Mouse (Mus musculus) stomach, embryonic 16.5 days (tissue): Measurements from ENCODE around the gene Mcu. TPM values are rescaled to one million over a fixed set of nuclear protein-coding genes. Genes with fewer than 3 reads are reported as not detected.

Source experiments
- ATAC-seq: fragments of 200-750 bp; cut with Nextera tagmentation; 2 replicates; pipeline ENCODE4 v1.8.0; 2017; ENCODE audit warnings: moderate number of reproducible peaks, moderate TSS enrichment; ENCODE audit not compliant: insufficient read depth, low FRiP score
- H3K27ac ChIP-seq: fragments of 300-500 bp; sonication (generic); 2 replicates; pipeline ENCODE4 v1.5.1; 2014; ENCODE audit warnings: low read length
- H3K27me3 ChIP-seq: fragments of 300-500 bp; sonication (generic); 2 replicates; pipeline ENCODE4 v1.6.1; 2014; ENCODE audit warnings: low read length, control low read depth, mixed read lengths; ENCODE audit not compliant: control insufficient read depth, insufficient read depth
- H3K36me3 ChIP-seq: fragments of 300-500 bp; sonication (generic); 2 replicates; pipeline ENCODE4 v1.6.1; 2014; ENCODE audit warnings: low read length; ENCODE audit not compliant: control insufficient read depth, insufficient read depth
- H3K4me1 ChIP-seq: fragments of 300-500 bp; sonication (generic); 2 replicates; pipeline ENCODE4 v1.6.1; 2014; ENCODE audit warnings: low read length, control low read depth, mixed read lengths; ENCODE audit not compliant: control insufficient read depth, insufficient read depth
- H3K4me2 ChIP-seq: fragments of 300-500 bp; sonication (generic); 2 replicates; pipeline ENCODE4 v1.6.1; 2014; ENCODE audit warnings: low read depth, low read length, mixed read lengths
- H3K4me3 ChIP-seq: fragments of 300-500 bp; sonication (generic); replicated peaks from 2 replicates; pipeline ENCODE4 v1.5.1; 2014; ENCODE audit warnings: mild to moderate bottlenecking, low read length
- H3K9ac ChIP-seq: fragments of 300-500 bp; sonication (generic); 2 replicates; pipeline ENCODE4 v1.6.1; 2014; ENCODE audit warnings: low read length
- H3K9me3 ChIP-seq: fragments of 300-500 bp; sonication (generic); replicated peaks from 2 replicates; pipeline ENCODE4 v1.6.1; 2016; ENCODE audit warnings: low read length, control low read depth; ENCODE audit not compliant: control insufficient read depth
- WGBS: fragments of 180-500 bp; shearing (Covaris S2); extraction: QIAGEN DNeasy Blood & Tissue Kit; methylation state at CpG from one replicate; pipeline ENCODE4 v1.1.7; 2014; 5-methylcytosine and 5-hydroxymethylcytosine counted together
- polyA plus RNA-seq: library from polyadenylated mRNA; unstranded; fragments of >200 nt; fragmentation: Nextera tagmentation; extraction: Ambion mirVana; gene quantifications from 2 replicates; pipeline ENCODE4 v1.2.1, GENCODE M21; 2015

The Mcu gene
- polyA plus RNA-seq, 1 experiment from 2014 or later, result 60.0 TPM

DNA sequence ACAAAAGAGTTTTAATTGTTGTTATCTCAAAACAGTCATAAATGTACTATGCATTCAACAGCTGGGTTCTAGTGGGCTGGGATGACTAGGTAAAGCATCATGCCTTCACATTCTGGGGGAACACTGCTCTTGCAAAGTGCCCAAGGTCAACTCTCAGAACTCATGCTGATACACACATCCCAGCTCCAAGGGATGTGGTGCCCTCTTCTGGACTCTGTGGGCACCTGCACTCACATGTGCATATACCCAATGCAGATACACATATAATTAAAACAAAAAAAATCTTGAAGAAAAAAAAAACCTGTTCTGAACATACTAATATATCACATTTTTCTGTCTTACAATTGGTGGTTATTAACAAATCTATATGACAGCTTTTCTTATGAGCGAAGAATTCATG lies 62.2 kb downstream of the Mcu start:
- no peak overlapping the region for H3K4me2 ChIP-seq
- H3K9me3 ChIP-seq, result no peaks in the 10 kb centered on the region
- H3K27ac ChIP-seq, result no peak overlapping the region
- no peaks in the 10 kb centered on the region for H3K36me3 ChIP-seq
- H3K4me3 ChIP-seq, result no peak overlapping the region
- H3K27me3 ChIP-seq, result no peaks in the 10 kb centered on the region
- no peak for ATAC-seq
- no peak overlapping the region for H3K9ac ChIP-seq
- peaks cover 12% of the 10 kb centered on the region; the same call in 1 of the 2 replicates for H3K4me1 ChIP-seq
- 100% methylated on average over 1 of the region's 1 CpGs for WGBS

DNA sequence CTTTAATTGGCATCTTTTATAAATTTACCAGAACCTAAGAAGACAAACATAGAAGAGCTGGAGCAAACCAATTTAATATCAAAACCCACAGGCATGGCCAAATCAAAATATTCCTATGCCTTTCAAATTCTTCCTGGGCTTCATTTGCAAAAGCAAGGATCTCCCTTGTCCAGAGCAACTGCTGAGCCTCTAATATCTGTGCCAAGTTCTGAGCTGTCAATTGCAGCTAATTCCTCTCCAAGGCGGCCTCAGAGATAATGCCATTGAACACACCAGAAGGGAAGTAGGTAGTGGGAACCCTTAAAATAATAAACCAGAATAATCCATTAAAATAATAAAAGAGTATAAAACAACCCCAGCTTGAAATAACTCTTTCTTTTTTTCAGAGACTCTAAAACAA lies 64.0 kb downstream of the Mcu start:
- H3K4me1 ChIP-seq, result peaks cover 12% of the 10 kb centered on the region; the same call in 1 of the 2 replicates
- H3K36me3 ChIP-seq, result no peaks in the 10 kb centered on the region
- H3K9me3 ChIP-seq, result no peaks in the 10 kb centered on the region; the same call in 1 of the 2 replicates
- H3K4me2 ChIP-seq, result no peak overlapping the region
- H3K4me3 ChIP-seq, result no peak overlapping the region
- 69% methylated on average over 1 of the region's 1 CpGs for WGBS
- no peak overlapping the region for H3K9ac ChIP-seq
- H3K27me3 ChIP-seq, result no peaks in the 10 kb centered on the region
- no peak for ATAC-seq
- no peak overlapping the region for H3K27ac ChIP-seq

DNA sequence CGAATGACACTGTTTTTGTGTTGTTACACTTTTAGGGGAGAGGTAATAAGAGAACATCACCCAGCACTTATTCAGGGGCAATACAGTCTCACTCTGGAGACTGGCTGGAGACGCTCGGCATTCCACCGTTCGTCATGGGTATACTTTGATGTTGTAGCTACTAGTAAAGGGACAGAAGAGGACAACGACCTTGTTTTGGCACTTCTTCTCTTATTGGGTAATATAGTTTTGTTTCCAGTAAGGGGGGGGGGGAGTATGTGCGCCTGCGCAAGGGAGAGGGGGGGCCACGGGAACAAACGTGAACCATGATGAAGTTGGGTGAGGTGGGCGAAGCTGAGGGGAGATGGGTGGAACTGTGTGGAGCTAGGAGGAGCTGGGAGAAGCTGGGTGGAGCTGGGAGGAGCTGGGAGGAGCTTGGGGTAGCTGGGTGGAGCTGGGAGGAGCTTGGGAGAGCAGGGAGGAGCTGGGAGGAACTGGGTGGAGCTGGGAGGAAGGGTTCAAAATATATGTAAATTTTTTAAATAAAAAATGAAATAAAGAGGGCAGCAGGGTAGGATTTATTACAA lies 67.6 kb downstream of the Mcu start:
- WGBS, result 82% methylated on average over 11 of the region's 11 CpGs
- H3K27ac ChIP-seq, result no peak overlapping the region

DNA sequence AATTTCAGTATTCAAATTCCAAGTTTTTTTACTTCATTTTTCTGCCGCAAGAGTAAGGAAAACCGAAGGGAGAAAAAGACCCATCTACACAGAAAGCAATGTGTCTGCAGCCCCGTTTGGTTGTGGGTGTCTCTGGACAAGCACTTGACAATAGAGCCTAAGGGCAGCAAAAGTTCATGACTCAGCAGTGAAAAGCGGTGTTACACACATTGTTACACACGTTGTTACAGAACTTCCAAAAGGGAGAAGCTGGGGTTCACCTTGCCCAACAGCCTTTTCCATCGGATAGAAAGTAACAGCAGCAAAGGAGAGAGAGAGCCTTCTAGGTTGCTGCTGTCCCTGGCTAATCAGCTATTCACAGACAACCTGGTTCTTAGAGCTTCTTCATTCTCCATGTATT lies 68.3 kb downstream of the Mcu start:
- WGBS, result 74% methylated on average over 6 of the region's 6 CpGs
- no peaks in the 10 kb centered on the region for H3K27me3 ChIP-seq

More for the DNA sequence above, 67.6 kb downstream of the Mcu start:
- ATAC-seq, result no peak
- no peak overlapping the region for H3K4me3 ChIP-seq
- no peak overlapping the region for H3K4me2 ChIP-seq
- H3K9ac ChIP-seq, result no peak overlapping the region
- no peaks in the 10 kb centered on the region for H3K27me3 ChIP-seq
- H3K4me1 ChIP-seq, result 0 out of 2 replicates have a peak, but pooled peaks cover 5% of the 10 kb centered on the region
- H3K36me3 ChIP-seq, result peaks cover 8% of the 10 kb centered on the region; the same call in 1 of the 2 replicates
- H3K9me3 ChIP-seq, result no peaks in the 10 kb centered on the region; the same call in 1 of the 2 replicates

DNA sequence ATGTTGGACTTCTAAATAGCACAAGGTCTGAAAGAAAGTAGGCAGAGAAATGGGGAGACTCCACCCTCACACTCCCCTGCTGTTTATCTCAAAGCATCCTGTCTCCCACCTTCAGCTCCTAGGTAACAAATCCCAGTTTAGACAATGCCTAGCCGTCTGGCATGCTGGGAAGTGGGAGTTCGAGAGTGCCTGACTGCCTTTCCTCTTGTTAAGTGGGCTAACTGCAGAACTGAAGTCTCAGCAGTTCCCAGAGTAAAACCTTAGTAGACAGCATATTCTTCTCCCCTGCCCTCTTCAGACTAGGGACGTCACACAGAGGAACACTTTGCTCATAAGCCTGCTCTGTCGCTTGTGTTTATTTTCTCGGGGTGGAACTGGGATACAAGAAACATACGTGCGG lies 69.1 kb downstream of the Mcu start:
- H3K4me3 ChIP-seq, result no peak overlapping the region
- H3K4me1 ChIP-seq, result 0 out of 2 replicates have a peak, but pooled peaks cover 2% of the 10 kb centered on the region
- H3K4me2 ChIP-seq, result no peak overlapping the region
- no peak for ATAC-seq
- 54% methylated on average over 7 of the region's 7 CpGs for WGBS
- H3K27ac ChIP-seq, result no peak overlapping the region
- peaks cover 8% of the 10 kb centered on the region; the same call in 1 of the 2 replicates for H3K36me3 ChIP-seq
- H3K9me3 ChIP-seq, result no peaks in the 10 kb centered on the region; the same call in 1 of the 2 replicates
- H3K27me3 ChIP-seq, result no peaks in the 10 kb centered on the region
- no peak overlapping the region for H3K9ac ChIP-seq

More for the DNA sequence above, 68.3 kb downstream of the Mcu start:
- ATAC-seq, result no peak
- no peaks in the 10 kb centered on the region; the same call in 1 of the 2 replicates for H3K9me3 ChIP-seq
- H3K9ac ChIP-seq, result no peak overlapping the region
- no peak overlapping the region for H3K4me3 ChIP-seq
- no peak overlapping the region for H3K27ac ChIP-seq
- H3K4me2 ChIP-seq, result no peak overlapping the region
- 0 out of 2 replicates have a peak, but pooled peaks cover 5% of the 10 kb centered on the region for H3K4me1 ChIP-seq
- H3K36me3 ChIP-seq, result peaks cover 8% of the 10 kb centered on the region; the same call in 1 of the 2 replicates

DNA sequence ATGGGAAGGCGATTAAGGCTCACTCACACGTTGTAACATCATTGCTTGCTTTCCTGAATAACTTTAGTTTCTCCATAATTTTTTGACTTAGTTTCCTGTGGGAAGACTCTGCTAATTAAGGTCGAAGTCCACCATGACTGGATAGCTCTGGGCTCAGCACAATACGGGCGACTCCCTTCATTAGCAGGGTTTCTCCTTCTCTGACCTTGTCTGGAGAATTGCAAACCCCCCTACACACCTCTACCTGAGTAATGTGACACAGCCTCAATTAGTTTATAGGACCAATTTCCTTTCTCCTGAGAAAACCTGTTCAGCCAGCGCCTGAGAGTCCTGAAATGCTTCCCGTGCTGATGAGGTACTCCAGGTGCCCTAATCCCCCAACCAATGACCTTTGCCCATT lies 71.3 kb downstream of the Mcu start:
- no peak overlapping the region for H3K4me3 ChIP-seq
- H3K27ac ChIP-seq, result no peak overlapping the region
- H3K36me3 ChIP-seq, result peaks cover 8% of the 10 kb centered on the region; the same call in 1 of the 2 replicates
- H3K9ac ChIP-seq, result no peak overlapping the region
- no peak overlapping the region for H3K4me2 ChIP-seq
- no peaks in the 10 kb centered on the region for H3K27me3 ChIP-seq
- ATAC-seq, result no peak
- WGBS, result 89% methylated on average over 7 of the region's 7 CpGs
- H3K4me1 ChIP-seq, result peaks cover 1% of the 10 kb centered on the region; the same call in 1 of the 2 replicates
- H3K9me3 ChIP-seq, result no peaks in the 10 kb centered on the region; the same call in 1 of the 2 replicates

DNA sequence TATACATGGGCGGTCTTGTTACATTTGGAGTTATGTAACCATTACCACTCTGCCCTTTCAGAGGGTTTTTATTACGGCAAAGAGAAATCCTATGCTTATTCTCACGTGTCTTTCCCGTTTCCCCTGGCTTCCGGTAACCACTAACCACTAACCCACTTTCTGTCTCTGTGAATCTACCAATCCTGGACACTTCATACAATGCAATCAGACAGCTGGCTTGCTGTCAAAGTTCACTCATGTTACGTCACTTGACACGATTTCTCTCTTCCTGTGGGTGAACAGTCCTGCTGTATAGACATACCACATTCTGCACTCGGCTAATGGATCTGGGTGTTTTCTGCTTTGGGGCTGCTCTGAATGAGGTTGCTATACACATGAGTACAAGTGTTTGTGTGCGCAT lies 73.1 kb downstream of the Mcu start:
- H3K4me1 ChIP-seq, result peaks cover 17% of the 10 kb centered on the region
- no peak overlapping the region for H3K27ac ChIP-seq
- 81% methylated on average over 9 of the region's 9 CpGs for WGBS
- H3K4me2 ChIP-seq, result no peak overlapping the region
- ATAC-seq, result no peak
- peaks cover 8% of the 10 kb centered on the region; the same call in 1 of the 2 replicates for H3K36me3 ChIP-seq
- no peak overlapping the region for H3K9ac ChIP-seq
- no peaks in the 10 kb centered on the region; the same call in 1 of the 2 replicates for H3K9me3 ChIP-seq
- H3K27me3 ChIP-seq, result no peaks in the 10 kb centered on the region
- H3K4me3 ChIP-seq, result no peak overlapping the region

DNA sequence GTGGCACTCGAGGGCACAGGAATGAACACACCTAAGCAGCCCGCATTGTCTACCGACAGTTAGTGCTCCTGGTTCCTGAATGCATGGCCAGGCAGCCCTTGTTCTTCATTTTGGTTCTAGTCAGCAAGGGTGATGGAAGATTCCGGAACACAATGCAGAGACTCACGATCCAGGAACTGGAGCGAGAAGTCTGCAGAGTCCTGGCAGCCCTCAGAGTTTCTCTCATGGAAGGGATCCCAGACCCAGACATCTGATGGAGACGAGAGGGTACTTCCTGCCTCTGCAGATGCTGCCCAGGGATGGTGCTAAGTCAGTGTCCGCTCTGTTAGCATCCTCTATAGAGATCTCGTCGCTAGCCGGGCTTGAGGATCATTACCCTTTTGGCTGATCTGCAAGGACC lies 75.0 kb downstream of the Mcu start:
- Histone ChIP-seq H3K36me3 (peaks cover 4% of the 10 kb centered on the region; the same call in 1 of the 2 replicates), H3K4me2 (no peak overlapping the region), H3K4me3 (no peak overlapping the region), H3K9me3 (no peaks in the 10 kb centered on the region), H3K27me3 (no peaks in the 10 kb centered on the region), H3K9ac (no peak overlapping the region), H3K4me1 (peaks cover 17% of the 10 kb centered on the region), H3K27ac (no peak overlapping the region)
- 85% methylated on average over 11 of the region's 11 CpGs for WGBS
- no peak for ATAC-seq

DNA sequence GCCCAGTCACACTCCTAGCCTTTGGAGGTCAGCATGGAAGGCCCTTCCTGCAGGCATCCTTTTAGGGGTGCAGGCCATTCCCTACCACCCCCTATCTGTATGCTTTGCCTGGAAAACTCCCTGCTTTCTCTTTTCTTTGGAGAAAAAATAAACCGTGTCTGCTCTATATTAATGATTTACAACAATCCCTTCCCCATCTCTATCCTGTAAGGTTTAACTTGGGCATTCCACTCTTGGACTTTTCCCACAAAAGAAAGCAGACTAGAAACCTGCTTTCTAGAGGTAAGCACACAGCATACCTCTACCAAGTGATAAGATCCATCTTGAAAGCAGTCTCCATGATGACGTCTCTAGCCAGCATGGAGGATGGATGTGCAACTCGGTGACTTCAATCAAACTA lies 75.9 kb downstream of the Mcu start:
- Histone ChIP-seq H3K9ac (no peak overlapping the region), H3K27ac (no peak overlapping the region)
- no peak for ATAC-seq

More for the DNA sequence above, 75.9 kb downstream of the Mcu start:
- no peak overlapping the region for H3K4me2 ChIP-seq
- no peaks in the 10 kb centered on the region for H3K36me3 ChIP-seq
- WGBS, result 64% methylated on average over 3 of the region's 3 CpGs
- no peaks in the 10 kb centered on the region for H3K27me3 ChIP-seq
- peaks cover 17% of the 10 kb centered on the region for H3K4me1 ChIP-seq
- H3K4me3 ChIP-seq, result no peak overlapping the region
- no peaks in the 10 kb centered on the region for H3K9me3 ChIP-seq
